Mouse (Mus musculus) right cerebral cortex, postnatal 10 days (tissue): ENCODE results near the gene Best1.

Experiments
- DNase-seq, 2 experiments: peaks; one replicate each; pipeline ENCODE4 v3.0.0; 2021; ENCODE audit warnings: low spot score in 2 of 2

Gene Best1

GRCm38 (mm10) chr19:10001206-10001969 lies at the start of gene Best1, which contains the start of gene Rab3il1:
Gene Best1 (minus strand): TSS chr19:10001633.
Gene Rab3il1 (plus strand): TSS chr19:10001669.
- peak in 1 of 2 experiments; percentile 22 for DNase-seq

GRCm38 (mm10) chr19:10050438-10050837 lies 49.0 kb upstream of the Best1 start:
- DNase-seq, result no peak

- no peak for DNase-seq
Measured at GRCm38 (mm10) chr19:10049533-10049932, 48.1 kb upstream of the Best1 start.

GRCm38 (mm10) chr19:10046983-10047382 lies 45.5 kb upstream of the Best1 start:
- DNase-seq, result no peak

- DNase-seq, result no peak
Measured at GRCm38 (mm10) chr19:10046346-10046745, 44.9 kb upstream of the Best1 start.

- DNase-seq, result no peak
Measured at GRCm38 (mm10) chr19:10045707-10046106, 44.3 kb upstream of the Best1 start.

- DNase-seq, result peak in 1 of 2 experiments; percentile 28
Measured at GRCm38 (mm10) chr19:10043643-10044042, 42.2 kb upstream of the Best1 start.

GRCm38 (mm10) chr19:10042816-10043215 lies 41.4 kb upstream of the Best1 start:
- DNase-seq, result peak in 1 of 2 experiments; percentile 35

- peak in 1 of 2 experiments; percentile 47 for DNase-seq
Measured at GRCm38 (mm10) chr19:10042232-10042631, 40.8 kb upstream of the Best1 start.

GRCm38 (mm10) chr19:10041388-10042148 lies 40.1 kb upstream of the Best1 start, which contains the start of gene Fads3:
Gene Fads3 (plus strand): TSS chr19:10041569.
- DNase-seq, result peak; percentile 84 to 85

- DNase-seq, result peak in 1 of 2 experiments; percentile 50
Measured at GRCm38 (mm10) chr19:10040866-10041387, 39.5 kb upstream of the Best1 start.

GRCm38 (mm10) chr19:10039615-10040014 lies 38.2 kb upstream of the Best1 start:
- DNase-seq, result no peak

GRCm38 (mm10) chr19:10038910-10039309 lies 37.5 kb upstream of the Best1 start:
- peak in 1 of 2 experiments; percentile 47 for DNase-seq

GRCm38 (mm10) chr19:10038364-10038763 lies 36.9 kb upstream of the Best1 start:
- DNase-seq, result no peak

- no peak for DNase-seq
Measured at GRCm38 (mm10) chr19:10037534-10037933, 36.1 kb upstream of the Best1 start.

GRCm38 (mm10) chr19:10034785-10035447 lies 33.5 kb upstream of the Best1 start:
- peak; percentile 66 to 82 for DNase-seq

- no peak for DNase-seq
Measured at GRCm38 (mm10) chr19:10034356-10034755, 32.9 kb upstream of the Best1 start.

GRCm38 (mm10) chr19:10033211-10033973 lies 32.0 kb upstream of the Best1 start:
- DNase-seq, result peak in 1 of 2 experiments; percentile 77

GRCm38 (mm10) chr19:10029746-10030145 lies 28.3 kb upstream of the Best1 start:
- DNase-seq, result peak in 1 of 2 experiments; percentile 21

- peak; percentile 76 to 77 for DNase-seq
Measured at GRCm38 (mm10) chr19:10025169-10025875, 23.9 kb upstream of the Best1 start.
